Comparison of ENCODE assay signal across 13 mouse cellular contexts in the genomic region with DNA sequence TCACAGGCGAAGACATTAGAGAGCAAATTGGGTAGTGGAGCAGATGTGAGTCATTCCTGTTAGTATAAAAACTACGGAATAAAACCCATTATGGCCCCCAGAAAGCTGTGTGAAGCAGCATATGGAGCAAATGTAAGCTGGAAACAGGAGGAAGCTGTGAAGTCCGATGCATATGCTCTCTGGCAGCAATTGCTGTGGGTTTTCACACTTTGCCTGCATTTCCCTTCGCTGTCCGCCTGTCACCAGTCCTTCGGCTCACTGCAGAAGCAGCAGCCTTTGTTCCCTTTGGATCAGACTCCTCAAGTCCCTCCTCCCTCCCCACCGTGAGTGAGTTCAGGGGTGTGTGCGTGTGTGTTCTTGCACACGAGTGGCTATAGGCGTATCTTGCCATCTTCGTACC. TPM values are rescaled to one million over a fixed set of nuclear protein-coding genes. Genes with fewer than 3 reads are reported as not detected.
DNase-seq lines count a peak whose midpoint lies in the region; ATAC-seq lines count a peak whose summit lies in the region.
"Had no signal": no experiment of that assay in that cellular context is flagged by ENCODE, and none has a peak within 500 bp of the region (broad histone marks: within the 10 kb centered on the region; RNA-seq: fewer than 3 reads in every experiment).

No protein-coding gene starts in this region.

- peak; percentile 6; the same call in 1 of the 2 replicates for ATAC-seq in hindbrain, embryonic 16.5 days
- ATAC-seq in neural tube, embryonic 14.5 days (ENCODE audit: low read depth), result no peak
- no peak for ATAC-seq in kidney, embryonic 16.5 days (ENCODE audit: low FRiP score, low TSS enrichment)
- ATAC-seq in megakaryocyte, adult 5-6 weeks (ENCODE audit: poor library complexity, severe bottlenecking), result no peak

- H3K9me3 ChIP-seq in hindbrain, embryonic 16.5 days (ENCODE audit: control insufficient read depth, low read length), result no peaks in the 10 kb centered on the region
- no peaks in the 10 kb centered on the region for H3K9me3 ChIP-seq in neural tube, embryonic 14.5 days (ENCODE audit: control insufficient read depth, low read length)
- H3K9me3 ChIP-seq in kidney, embryonic 16.5 days (ENCODE audit: low read length), result no peaks in the 10 kb centered on the region

- peaks cover 13% of the 10 kb centered on the region for H3K4me1 ChIP-seq in hindbrain, embryonic 16.5 days (ENCODE audit: control insufficient read depth, insufficient read depth, low read depth, low read length)
- peaks cover 15% of the 10 kb centered on the region for H3K4me1 ChIP-seq in neural tube, embryonic 14.5 days (ENCODE audit: control insufficient read depth, insufficient read depth, low read length)
- 0 out of 2 replicates have a peak, but pooled peaks cover 8% of the 10 kb centered on the region for H3K4me1 ChIP-seq in kidney, embryonic 16.5 days (ENCODE audit: insufficient read depth, low read length)

- no peaks in the 10 kb centered on the region; the same call in 1 of the 2 replicates for H3K27me3 ChIP-seq in hindbrain, embryonic 16.5 days (replicated peaks; ENCODE audit: control insufficient read depth, insufficient read depth, low read length)
- no peaks in the 10 kb centered on the region for H3K27me3 ChIP-seq in neural tube, embryonic 14.5 days (ENCODE audit: control insufficient read depth, insufficient read depth, low read length)
- peaks cover 26% of the 10 kb centered on the region for H3K27me3 ChIP-seq in kidney, embryonic 16.5 days (ENCODE audit: insufficient read depth, low read length)

- H3K4me2 ChIP-seq in hindbrain, embryonic 16.5 days (ENCODE audit: low read length), result no peak overlapping the region
- no peak overlapping the region for H3K4me2 ChIP-seq in neural tube, embryonic 14.5 days (ENCODE audit: low read depth, low read length)
- H3K4me2 ChIP-seq in kidney, embryonic 16.5 days (replicated peaks; ENCODE audit: low read depth, low read length), result no peak overlapping the region

- H3K27ac ChIP-seq in hindbrain, embryonic 16.5 days (ENCODE audit: low read depth, low read length), result no peak overlapping the region
- H3K27ac ChIP-seq in neural tube, embryonic 14.5 days (ENCODE audit: low read depth, low read length), result peak overlapping the region; percentile 49; the same call in 1 of the 2 replicates
- H3K27ac ChIP-seq in kidney, embryonic 16.5 days (ENCODE audit: low read length), result no peak overlapping the region
- H3K27ac ChIP-seq: kidney, postnatal 0 days; liver, embryonic 14.5 days had no signal

- WGBS in hindbrain, embryonic 16.5 days, result 31% methylated on average over 11 of the region's 11 CpGs
- WGBS in neural tube, embryonic 14.5 days, result 37% methylated on average over 11 of the region's 11 CpGs
- WGBS in kidney, embryonic 16.5 days, result 43% methylated on average over 11 of the region's 11 CpGs

- DNase-seq in cerebellum, adult 9-10 months, result peak; percentile 21
- no peak for DNase-seq in cerebellum, postnatal 4 days (ENCODE audit: low spot score in 2 of 2)
- peak; percentile 27 to 36 for DNase-seq in cerebellum, postnatal 25 days
- DNase-seq in embryo, embryonic 10.5 days (ENCODE audit: low spot score), result no peak
- DNase-seq: adrenal gland, postnatal 14 days; embryo, embryonic 11 days had no signal

- H3K9ac ChIP-seq in hindbrain, embryonic 16.5 days (ENCODE audit: low read depth, low read length), result no peak overlapping the region
- no peak overlapping the region for H3K9ac ChIP-seq in neural tube, embryonic 14.5 days (replicated peaks; ENCODE audit: low read depth, low read length)
- no peak overlapping the region for H3K9ac ChIP-seq in kidney, embryonic 16.5 days (replicated peaks; ENCODE audit: low read length)
- H3K9ac ChIP-seq: liver, embryonic 14.5 days had no signal

- no peak overlapping the region for H3K4me3 ChIP-seq in hindbrain, embryonic 16.5 days (ENCODE audit: low read length)
- H3K4me3 ChIP-seq in neural tube, embryonic 14.5 days (ENCODE audit: low read depth, low read length), result no peak overlapping the region
- no peak overlapping the region for H3K4me3 ChIP-seq in kidney, embryonic 16.5 days (ENCODE audit: low read length)

- H3K36me3 ChIP-seq in hindbrain, embryonic 16.5 days (ENCODE audit: control insufficient read depth, insufficient read depth, low read length), result no peaks in the 10 kb centered on the region
- H3K36me3 ChIP-seq in neural tube, embryonic 14.5 days (ENCODE audit: control insufficient read depth, insufficient read depth, low read length), result no peaks in the 10 kb centered on the region
- H3K36me3 ChIP-seq in kidney, embryonic 16.5 days (ENCODE audit: insufficient read depth, low read length), result no peaks in the 10 kb centered on the region

RNA-seq across cellular contexts. Expression of gene Galnt14, which starts 3.1 kb away (rescaled TPM):
- polyA plus RNA-seq in hindbrain, embryonic 16.5 days (2015; fragmentation: Nextera tagmentation; extraction: Ambion mirVana), result 18.3 and 18.5 TPM in 2 replicates
- 28.9 and 34.9 TPM in 2 replicates for polyA plus RNA-seq in neural tube, embryonic 14.5 days (2014; fragmentation: Nextera tagmentation; extraction: Ambion mirVana)
- polyA plus RNA-seq in kidney, embryonic 16.5 days (2015; fragmentation: Nextera tagmentation; extraction: Ambion mirVana), result 18.6 and 21.4 TPM in 2 replicates
- total RNA-seq in megakaryocyte, adult 5-6 weeks (2015), result not detected in 2 replicates
- not detected in 2 replicates for total RNA-seq in megakaryocyte, adult 5-6 weeks (2017)
- total RNA-seq: megakaryocyte progenitor cell, adult 5-6 weeks had no signal

Comparison
In these comparisons a context has a peak if more than half of its experiments do, and no peak if none do; other contexts are left out.
1. DNase-seq: peak in cerebellum, adult 9-10 months (single experiment) and cerebellum, postnatal 25 days (2 of 2); none in cerebellum, postnatal 4 days (0 of 2) and embryo, embryonic 10.5 days (single experiment).